Mouse (Mus musculus) embryonic fibroblast, embryonic 13.5 days (primary cell): Measurements from ENCODE around the gene Insig1. TPM values are rescaled to one million over a fixed set of nuclear protein-coding genes. Genes with fewer than 3 reads are reported as not detected.

Source experiments
- H3K27ac ChIP-seq: 2 replicates; pipeline ENCODE4 v1.5.1; 2012; ENCODE audit warnings: low read length, control low read depth, inconsistent platforms; ENCODE audit not compliant: insufficient read depth
- H3K4me1 ChIP-seq: 2 replicates; pipeline ENCODE4 v1.6.1; 2011; ENCODE audit warnings: low read length; ENCODE audit not compliant: control insufficient read depth, insufficient read depth
- H3K4me3 ChIP-seq: 2 replicates; pipeline ENCODE4 v1.5.1; 2011; ENCODE audit warnings: mild to moderate bottlenecking, control low read depth, low read length; ENCODE audit not compliant: insufficient read depth
- CTCF ChIP-seq: IDR thresholded peaks from 2 replicates; pipeline ENCODE4 v1.5.1; 2011; ENCODE audit warnings: mild to moderate bottlenecking, control low read depth, low read length, moderate library complexity, borderline replicate concordance; ENCODE audit not compliant: insufficient read depth
- POLR2A ChIP-seq: IDR thresholded peaks from 2 replicates; pipeline ENCODE4 v1.6.1; 2011; ENCODE audit warnings: low read depth, mild to moderate bottlenecking, control low read depth, low read length, moderate library complexity
- polyA plus RNA-seq: library from polyadenylated mRNA; stranded (reverse); fragments of >200 nt; gene quantifications from 2 replicates; pipeline ENCODE4 v1.2.4, GENCODE M21; 2011; ENCODE audit warnings: low read depth; ENCODE audit not compliant: missing spikeins, insufficient read length

Insig1 gene
- polyA plus RNA-seq = 53.7 and 56.0 TPM in 2 replicates

DNA sequence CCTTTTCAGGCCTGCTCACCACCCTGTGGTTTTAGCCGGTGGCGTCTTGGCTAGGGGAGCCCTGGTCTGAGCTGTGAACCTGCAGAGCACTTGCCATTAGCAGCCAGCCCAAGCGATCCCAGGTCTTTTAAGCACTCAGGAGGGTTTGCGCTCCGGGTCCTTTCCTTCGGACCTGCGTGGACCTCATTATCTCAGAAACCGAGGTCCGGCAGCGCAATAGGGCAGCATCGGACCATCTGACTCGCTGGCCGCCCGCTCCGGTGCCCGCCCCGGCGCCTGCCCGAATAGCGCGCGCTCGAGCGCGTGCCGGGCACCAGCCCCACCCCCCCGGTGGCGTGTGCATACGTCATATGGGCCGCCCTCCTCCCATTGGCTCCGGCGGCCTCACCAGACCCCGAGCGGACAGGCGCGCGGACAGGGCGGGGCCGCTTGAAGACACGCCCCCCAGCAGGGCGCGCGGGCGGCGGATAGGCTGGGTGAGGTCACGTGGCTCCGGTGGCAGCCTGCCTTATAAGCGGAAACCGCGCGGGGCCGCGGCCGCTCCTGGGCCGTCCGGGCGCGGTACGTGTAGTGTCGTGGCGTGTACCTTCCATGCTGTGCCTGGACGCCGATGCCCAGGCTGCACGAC, at the start of gene Insig1:
TSS of gene Insig1 (plus strand) at position 536 of the 628 bp plus-strand sequence.
- H3K4me1 ChIP-seq = peaks cover 7% of the 10 kb centered on the region
- peak within 1 kb of the TSS; percentile 85 for H3K4me3 ChIP-seq
- TF ChIP-seq POLR2A = peak; percentile 99
- TF ChIP-seq CTCF = no peak
- H3K27ac ChIP-seq = peak within 1 kb of the TSS; percentile 84

- no peak overlapping the region for H3K4me3 ChIP-seq
- no peak for TF ChIP-seq CTCF
- no peak overlapping the region for H3K27ac ChIP-seq
- H3K4me1 ChIP-seq = no peaks in the 10 kb centered on the region
Observed at GRCm38 (mm10) chr5:28023452-28023851, 47.7 kb upstream of the Insig1 start.

DNA sequence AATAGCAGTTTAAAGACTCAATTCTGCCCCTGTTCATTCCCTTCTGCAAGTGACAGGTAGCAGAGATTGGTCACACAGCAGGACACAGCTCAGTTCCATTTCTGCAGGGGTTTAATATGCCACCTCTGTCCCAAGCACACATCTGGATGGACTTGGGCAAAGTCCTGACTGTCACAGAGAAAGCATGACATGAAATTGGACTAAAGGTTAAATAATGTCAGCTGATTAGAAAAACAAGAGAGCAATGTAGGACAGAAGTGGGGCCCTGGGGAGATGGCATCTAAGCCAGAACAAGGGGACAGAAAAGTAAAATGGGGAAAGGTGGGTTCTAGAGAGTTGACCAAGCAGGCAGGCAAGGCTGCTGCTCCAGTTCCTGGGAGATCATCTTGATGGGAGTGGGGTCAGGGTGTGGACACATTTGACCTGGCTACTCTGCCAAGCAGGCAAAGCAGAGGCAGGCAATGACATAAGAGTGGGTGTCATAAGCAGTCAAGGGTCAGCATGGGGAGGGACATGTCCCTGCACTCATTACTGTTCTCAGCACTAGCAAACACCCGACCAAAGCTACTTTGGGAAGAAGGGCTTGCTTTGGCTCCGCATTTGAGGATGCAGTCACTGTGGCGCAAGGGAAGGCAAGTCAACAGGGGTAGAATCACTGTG, 39.5 kb upstream of the Insig1 start:
- no peak overlapping the region for H3K27ac ChIP-seq
- H3K4me3 ChIP-seq = no peak overlapping the region
- peaks cover 3% of the 10 kb centered on the region for H3K4me1 ChIP-seq
- TF ChIP-seq CTCF (no peak), POLR2A (no peak)

- TF ChIP-seq CTCF = no peak
- Histone ChIP-seq H3K4me3 (no peak overlapping the region), H3K27ac (no peak overlapping the region), H3K4me1 (peaks cover 9% of the 10 kb centered on the region)
Observed at GRCm38 (mm10) chr5:28032866-28033265, 38.3 kb upstream of the Insig1 start.

- TF ChIP-seq POLR2A = no peak
- no peak for TF ChIP-seq CTCF
- H3K4me3 ChIP-seq = no peak overlapping the region
- H3K27ac ChIP-seq = no peak overlapping the region
- peaks cover 13% of the 10 kb centered on the region for H3K4me1 ChIP-seq
Observed at GRCm38 (mm10) chr5:28033281-28033680, 37.9 kb upstream of the Insig1 start.

GRCm38 (mm10) chr5:28033826-28034225, 37.3 kb upstream of the Insig1 start:
- Histone ChIP-seq H3K4me1 (peaks cover 16% of the 10 kb centered on the region), H3K27ac (no peak overlapping the region), H3K4me3 (no peak overlapping the region)
- TF ChIP-seq POLR2A (no peak), CTCF (no peak)

DNA sequence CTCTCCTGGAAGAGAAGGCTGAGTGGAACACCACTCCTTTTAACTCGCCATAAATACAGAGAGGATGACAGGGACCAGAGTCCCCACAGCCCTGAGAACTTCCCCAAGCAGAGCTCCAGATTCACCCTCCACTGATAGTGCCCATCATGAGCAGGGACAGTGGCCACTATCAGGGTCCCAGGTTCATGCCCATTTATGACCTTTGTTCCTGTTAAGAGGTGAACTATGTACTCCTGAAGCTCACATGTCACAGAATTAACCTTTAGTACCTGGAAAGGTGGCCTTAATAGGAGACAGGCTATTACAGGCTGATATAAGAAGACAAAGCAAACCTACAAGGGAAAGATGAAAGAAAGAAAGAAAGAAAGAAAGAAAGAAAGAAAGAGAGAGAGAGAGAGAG, 35.2 kb upstream of the Insig1 start:
- TF ChIP-seq POLR2A (no peak), CTCF (no peak)
- Histone ChIP-seq H3K4me1 (peaks cover 19% of the 10 kb centered on the region), H3K27ac (no peak overlapping the region), H3K4me3 (no peak overlapping the region)

GRCm38 (mm10) chr5:28036518-28036917, 34.6 kb upstream of the Insig1 start:
- Histone ChIP-seq H3K27ac (peak overlapping the region; percentile 36; the same call in 1 of the 2 replicates), H3K4me3 (no peak overlapping the region), H3K4me1 (peaks cover 19% of the 10 kb centered on the region)
- no peak for TF ChIP-seq POLR2A
- no peak for TF ChIP-seq CTCF

DNA sequence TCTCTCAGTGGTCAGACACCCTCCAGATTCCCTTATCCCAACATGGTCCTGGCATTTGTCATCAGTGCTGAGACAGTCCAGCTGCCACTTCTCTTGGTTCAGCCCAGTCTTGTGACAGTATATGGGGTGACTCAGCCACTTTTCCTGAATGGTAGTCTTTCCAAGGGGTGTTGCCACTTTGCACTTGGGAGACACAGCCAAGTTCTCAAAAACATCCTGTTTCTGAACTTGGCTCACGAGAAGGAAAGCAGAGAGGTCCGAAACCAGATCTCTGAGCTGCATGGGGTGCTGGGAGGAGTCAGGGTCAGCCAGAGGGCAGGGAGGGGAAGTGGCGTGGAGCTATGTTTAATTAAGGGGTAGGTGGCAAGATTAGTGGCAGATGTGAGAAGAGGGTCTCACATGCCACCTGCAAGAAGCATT, 34.0 kb upstream of the Insig1 start:
- H3K27ac ChIP-seq = peak overlapping the region; percentile 43; the same call in 1 of the 2 replicates
- H3K4me3 ChIP-seq = no peak overlapping the region
- peaks cover 19% of the 10 kb centered on the region for H3K4me1 ChIP-seq
- no peak for TF ChIP-seq POLR2A
- TF ChIP-seq CTCF = no peak

DNA sequence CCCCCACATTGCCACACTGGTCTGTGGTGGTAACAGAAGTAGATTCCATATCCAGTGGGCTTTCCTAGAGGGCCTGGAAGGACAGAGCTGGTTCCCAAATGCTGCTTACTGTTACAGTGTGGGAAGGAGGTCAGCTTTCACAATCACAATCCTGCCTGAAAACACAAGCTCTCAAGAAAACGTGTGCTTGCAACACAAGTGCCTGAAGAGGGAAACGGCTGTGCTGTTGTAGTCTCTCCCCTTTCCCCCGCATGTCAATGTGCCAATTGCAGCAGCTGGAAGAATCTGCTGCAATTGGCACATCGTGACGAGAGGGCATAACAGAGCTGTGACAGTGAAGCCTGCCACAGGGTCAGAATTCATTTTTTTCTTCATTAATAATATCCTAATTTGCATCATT, 33.5 kb upstream of the Insig1 start:
- H3K4me3 ChIP-seq = no peak overlapping the region
- peak overlapping the region; percentile 43; the same call in 1 of the 2 replicates for H3K27ac ChIP-seq
- H3K4me1 ChIP-seq = peaks cover 19% of the 10 kb centered on the region
- TF ChIP-seq CTCF = no peak
- no peak for TF ChIP-seq POLR2A

DNA sequence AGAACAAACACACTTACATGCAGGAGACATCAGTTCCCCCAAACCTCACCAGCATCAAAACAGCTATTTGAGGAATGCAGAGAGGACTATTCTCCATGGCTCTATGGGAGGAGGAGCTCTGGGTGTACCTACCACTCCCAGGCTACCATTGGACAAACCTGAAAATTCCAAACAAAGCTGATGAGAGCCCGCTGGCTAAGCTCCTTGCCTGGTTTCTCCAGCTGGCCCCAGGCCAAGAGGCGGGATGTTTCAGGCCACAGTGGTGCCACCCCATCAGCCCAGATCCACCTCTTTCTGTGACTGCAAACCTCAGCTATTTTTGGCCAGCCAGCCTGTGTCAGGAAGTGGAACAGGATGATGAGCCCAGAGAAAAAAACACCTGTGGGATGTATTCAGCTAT, 33.0 kb upstream of the Insig1 start:
- Histone ChIP-seq H3K27ac (no peak overlapping the region), H3K4me3 (no peak overlapping the region), H3K4me1 (peaks cover 19% of the 10 kb centered on the region)
- TF ChIP-seq POLR2A (no peak), CTCF (no peak)
